8 mouse cellular contexts compared by ENCODE assay signal in the genomic region with DNA sequence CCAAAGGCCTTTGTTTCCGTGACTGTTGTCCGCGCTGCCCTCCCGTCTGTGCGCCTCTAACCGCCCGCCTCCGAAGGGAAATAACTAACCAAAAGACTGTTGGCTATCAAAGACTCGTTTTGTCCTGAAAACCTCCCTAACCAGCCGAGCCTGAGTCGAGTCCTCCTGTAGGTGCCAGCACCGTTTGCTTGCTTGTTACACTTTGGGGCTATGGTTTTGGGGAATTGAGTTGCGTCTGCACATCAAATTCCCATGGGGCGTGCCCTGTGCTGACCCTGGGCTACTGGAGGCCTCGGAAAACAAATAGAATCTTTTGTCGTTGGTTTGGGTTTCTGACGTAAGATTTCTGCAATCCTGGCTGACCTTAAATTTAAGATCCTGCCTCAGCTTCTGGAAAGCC. TPM values are rescaled to one million over a fixed set of nuclear protein-coding genes. Genes with fewer than 3 reads are reported as not detected.
DNase-seq lines count a peak whose midpoint lies in the region; ATAC-seq and TF ChIP-seq lines count a peak whose summit lies in the region.

No protein-coding gene starts in this region.

- TF ChIP-seq POLR2A in olfactory bulb, adult 2 months (IDR thresholded peaks at IDR 0.05; ENCODE audit: insufficient read depth, low read depth, low read length), result no peak

- peak; percentile 15; the same call in 1 of the 2 replicates for ATAC-seq in heart, embryonic 11.5 days (replicated peaks; ENCODE audit: insufficient number of reproducible peaks, low FRiP score, low TSS enrichment)
- ATAC-seq in heart, embryonic 14.5 days (ENCODE audit: insufficient number of reproducible peaks, insufficient read depth, low FRiP score, low read depth), result peak; percentile 0; the same call in 1 of the 2 replicates
- no peak for ATAC-seq in limb, embryonic 15.5 days (ENCODE audit: insufficient number of reproducible peaks, low FRiP score, low TSS enrichment, low read depth)
- ATAC-seq in monocyte, adult 5-6 weeks (replicated peaks; ENCODE audit: insufficient number of reproducible peaks, low FRiP score, low TSS enrichment, poor library complexity, severe bottlenecking), result no peak

- no peaks in the 10 kb centered on the region for H3K9me3 ChIP-seq in heart, embryonic 11.5 days (replicated peaks; ENCODE audit: control insufficient read depth, low read length)
- H3K9me3 ChIP-seq in heart, embryonic 14.5 days (ENCODE audit: control insufficient read depth, low read length), result no peaks in the 10 kb centered on the region
- no peaks in the 10 kb centered on the region for H3K9me3 ChIP-seq in limb, embryonic 15.5 days

- TF ChIP-seq CTCF in olfactory bulb, adult 2 months (IDR thresholded peaks at IDR 0.05; ENCODE audit: insufficient read depth, low read depth, low read length), result no peak

- no peak for DNase-seq in heart, postnatal 10 days
- peak; percentile 56 for DNase-seq in c-Kit-positive CD71-positive TER-119-positive erythroid progenitor cells, embryonic 14.5 days (ENCODE audit: low spot score)
- no peak for DNase-seq in left cerebral cortex, postnatal 14 days (ENCODE audit: low spot score in 2 of 2)

- peak overlapping the region; percentile 77 for H3K9ac ChIP-seq in heart, embryonic 11.5 days (ENCODE audit: low read depth, low read length)
- peak overlapping the region; percentile 82 for H3K9ac ChIP-seq in heart, embryonic 14.5 days (ENCODE audit: low read length)
- peak overlapping the region; percentile 53 for H3K9ac ChIP-seq in limb, embryonic 15.5 days

- 3% methylated on average over 17 of the region's 17 CpGs for WGBS in heart, embryonic 11.5 days (ENCODE audit: insufficient replicate concordance)
- WGBS in heart, embryonic 14.5 days, result 1% methylated on average over 17 of the region's 17 CpGs
- under 1% methylated on average over 17 of the region's 17 CpGs for WGBS in limb, embryonic 15.5 days
- 1% methylated on average over 17 of the region's 17 CpGs for WGBS in olfactory bulb, adult 2 months

- H3K4me2 ChIP-seq in heart, embryonic 11.5 days, result peak overlapping the region; percentile 83
- H3K4me2 ChIP-seq in heart, embryonic 14.5 days (ENCODE audit: low read length), result peak overlapping the region; percentile 70
- peak overlapping the region; percentile 60 for H3K4me2 ChIP-seq in limb, embryonic 15.5 days

- intact Hi-C loops in heart, postnatal 10 days (cut with DNase I), result no loop called here
- intact Hi-C loops in left cerebral cortex, postnatal 14 days (cut with DNase I), result no loop called here

- H3K4me1 ChIP-seq in heart, embryonic 11.5 days (ENCODE audit: control insufficient read depth, insufficient read depth, low read length), result peaks cover 25% of the 10 kb centered on the region
- H3K4me1 ChIP-seq in heart, embryonic 14.5 days (ENCODE audit: control insufficient read depth in 2 of 2, insufficient read depth in 2 of 2, low read length in 2 of 2), result peaks cover 20 to 25% of the 10 kb centered on the region in 2 experiments
- H3K4me1 ChIP-seq in limb, embryonic 15.5 days, result peaks cover 38% of the 10 kb centered on the region
- H3K4me1 ChIP-seq in olfactory bulb, adult 2 months (ENCODE audit: control insufficient read depth, insufficient read depth, low read length), result peaks cover 18% of the 10 kb centered on the region

- peak overlapping the region; percentile 93 for H3K4me3 ChIP-seq in heart, embryonic 11.5 days (ENCODE audit: low read depth, low read length)
- H3K4me3 ChIP-seq in heart, embryonic 14.5 days (ENCODE audit: control insufficient read depth in 1 of 2, insufficient read depth in 1 of 2, low read depth in 1 of 2, low read length in 2 of 2), result peak overlapping the region; percentile 65 to 87
- H3K4me3 ChIP-seq in limb, embryonic 15.5 days, result peak overlapping the region; percentile 90
- peak overlapping the region; percentile 94 for H3K4me3 ChIP-seq in olfactory bulb, adult 2 months (ENCODE audit: insufficient read depth, low read depth, low read length)

- H3K36me3 ChIP-seq in heart, embryonic 11.5 days (ENCODE audit: control insufficient read depth, insufficient read depth, low read length), result peaks cover 24% of the 10 kb centered on the region
- peaks cover 29% of the 10 kb centered on the region for H3K36me3 ChIP-seq in heart, embryonic 14.5 days (ENCODE audit: control insufficient read depth, insufficient read depth, low read length)
- H3K36me3 ChIP-seq in limb, embryonic 15.5 days, result peaks cover 26% of the 10 kb centered on the region

- no peaks in the 10 kb centered on the region for H3K27me3 ChIP-seq in heart, embryonic 11.5 days (ENCODE audit: control insufficient read depth, insufficient read depth, low read length)
- H3K27me3 ChIP-seq in heart, embryonic 14.5 days (ENCODE audit: control insufficient read depth, insufficient read depth, low read length), result no peaks in the 10 kb centered on the region
- no peaks in the 10 kb centered on the region for H3K27me3 ChIP-seq in limb, embryonic 15.5 days

- peak overlapping the region; percentile 85 for H3K27ac ChIP-seq in heart, embryonic 11.5 days (ENCODE audit: low read depth, low read length)
- H3K27ac ChIP-seq in heart, embryonic 14.5 days (replicated peaks in 1 of 2; ENCODE audit: control insufficient read depth in 1 of 2, insufficient read depth in 1 of 2, low read depth in 2 of 2, low read length in 2 of 2), result peak overlapping the region; percentile 92 to 95
- peak overlapping the region; percentile 90 for H3K27ac ChIP-seq in limb, embryonic 15.5 days
- peak overlapping the region; percentile 94 for H3K27ac ChIP-seq in olfactory bulb, adult 2 months (ENCODE audit: insufficient read depth, low read depth, low read length)

RNA-seq across cellular contexts. Expression of gene Rpl13a, which starts 0.8 kb away (rescaled TPM):
- 981 and 1,056 TPM in 2 replicates for polyA plus RNA-seq in heart, embryonic 11.5 days (2014; fragmentation: Nextera tagmentation; extraction: Ambion mirVana)
- 100 to 1,000 TPM; 809 to 865 TPM for total RNA-seq in heart, postnatal 10 days (2021)
- polyA plus RNA-seq in heart, embryonic 14.5 days (2014; fragmentation: Nextera tagmentation; extraction: Ambion mirVana), result 878 and 918 TPM in 2 replicates
- 1,220 and 1,390 TPM in 2 replicates for polyA plus RNA-seq in limb, embryonic 15.5 days (2015; fragmentation: Nextera tagmentation; extraction: Ambion mirVana)
- polyA plus RNA-seq in olfactory bulb, adult 2 months (2012; ENCODE audit: insufficient read depth, insufficient read length, low replicate concordance, missing spikeins), result 1,205 and 1,268 TPM in 2 replicates
- total RNA-seq in monocyte, adult 5-6 weeks (2017), result 2,771 to 4,251 TPM (median 4,236 TPM) in 3 replicates
- 100 to 1,000 TPM; 608 to 639 TPM for total RNA-seq in left cerebral cortex, postnatal 14 days (2021)

RNA-seq across cellular contexts. Expression of gene Rps11, which starts 5.1 kb away (rescaled TPM):
- 1,168 and 1,305 TPM in 2 replicates for polyA plus RNA-seq in heart, embryonic 11.5 days (2014; fragmentation: Nextera tagmentation; extraction: Ambion mirVana)
- total RNA-seq in heart, postnatal 10 days (2021), result 100 to 1,000 TPM; 752 to 773 TPM
- 1,053 and 1,103 TPM in 2 replicates for polyA plus RNA-seq in heart, embryonic 14.5 days (2014; fragmentation: Nextera tagmentation; extraction: Ambion mirVana)
- polyA plus RNA-seq in limb, embryonic 15.5 days (2015; fragmentation: Nextera tagmentation; extraction: Ambion mirVana), result 1,215 and 1,484 TPM in 2 replicates
- 657 TPM in 1 of 2 replicates, not detected in the other for polyA plus RNA-seq in olfactory bulb, adult 2 months (2012; ENCODE audit: insufficient read depth, insufficient read length, low replicate concordance, missing spikeins)
- total RNA-seq in monocyte, adult 5-6 weeks (2017), result 1,164 to 1,516 TPM (median 1,507 TPM) in 3 replicates
- 100 to 1,000 TPM; 402 to 406 TPM for total RNA-seq in left cerebral cortex, postnatal 14 days (2021)

RNA-seq across cellular contexts. Expression of gene Gm45713, which starts 6.7 kb away (rescaled TPM):
- 0.21 TPM in 2 replicates for polyA plus RNA-seq in heart, embryonic 11.5 days (2014; fragmentation: Nextera tagmentation; extraction: Ambion mirVana)
- total RNA-seq in heart, postnatal 10 days (2021), result not detected
- 0.34 and 0.58 TPM in 2 replicates for polyA plus RNA-seq in heart, embryonic 14.5 days (2014; fragmentation: Nextera tagmentation; extraction: Ambion mirVana)
- 0.65 TPM in 1 of 2 replicates, not detected in the other for polyA plus RNA-seq in limb, embryonic 15.5 days (2015; fragmentation: Nextera tagmentation; extraction: Ambion mirVana)
- polyA plus RNA-seq in olfactory bulb, adult 2 months (2012; ENCODE audit: insufficient read depth, insufficient read length, low replicate concordance, missing spikeins), result not detected in 2 replicates
- 1.5 TPM in 1 of 3 replicates, not detected in the others for total RNA-seq in monocyte, adult 5-6 weeks (2017)
- not detected for total RNA-seq in left cerebral cortex, postnatal 14 days (2021)

RNA-seq across cellular contexts. Expression of gene Flt3l, which starts 6.9 kb away (rescaled TPM):
- 1.6 and 2.5 TPM in 2 replicates for polyA plus RNA-seq in heart, embryonic 11.5 days (2014; fragmentation: Nextera tagmentation; extraction: Ambion mirVana)
- total RNA-seq in heart, postnatal 10 days (2021), result 1 to 10 TPM; 5.7 to 6.5 TPM
- polyA plus RNA-seq in heart, embryonic 14.5 days (2014; fragmentation: Nextera tagmentation; extraction: Ambion mirVana), result 1.3 and 1.4 TPM in 2 replicates
- 2.1 and 2.7 TPM in 2 replicates for polyA plus RNA-seq in limb, embryonic 15.5 days (2015; fragmentation: Nextera tagmentation; extraction: Ambion mirVana)
- not detected in 2 replicates for polyA plus RNA-seq in olfactory bulb, adult 2 months (2012; ENCODE audit: insufficient read depth, insufficient read length, low replicate concordance, missing spikeins)
- 35.3 to 62.4 TPM (median 36.7 TPM) in 3 replicates for total RNA-seq in monocyte, adult 5-6 weeks (2017)
- 1 to 10 TPM; 2.4 to 3.2 TPM for total RNA-seq in left cerebral cortex, postnatal 14 days (2021)

RNA-seq across cellular contexts. Expression of gene Pih1d1, which starts 24.8 kb away (rescaled TPM):
- 99.1 and 99.6 TPM in 2 replicates for polyA plus RNA-seq in heart, embryonic 11.5 days (2014; fragmentation: Nextera tagmentation; extraction: Ambion mirVana)
- 10 to 100 TPM; 47.1 to 49.0 TPM for total RNA-seq in heart, postnatal 10 days (2021)
- polyA plus RNA-seq in heart, embryonic 14.5 days (2014; fragmentation: Nextera tagmentation; extraction: Ambion mirVana), result 86.3 and 94.5 TPM in 2 replicates
- 76.3 and 84.6 TPM in 2 replicates for polyA plus RNA-seq in limb, embryonic 15.5 days (2015; fragmentation: Nextera tagmentation; extraction: Ambion mirVana)
- not detected in 2 replicates for polyA plus RNA-seq in olfactory bulb, adult 2 months (2012; ENCODE audit: insufficient read depth, insufficient read length, low replicate concordance, missing spikeins)
- total RNA-seq in monocyte, adult 5-6 weeks (2017), result 23.4 to 37.8 TPM (median 26.8 TPM) in 3 replicates
- 10 to 100 TPM; 46.9 to 48.4 TPM for total RNA-seq in left cerebral cortex, postnatal 14 days (2021)

Comparison
In these comparisons a context has a peak if more than half of its experiments do, and no peak if none do; other contexts are left out.
1. ATAC-seq: peak in heart, embryonic 11.5 days (single experiment) and heart, embryonic 14.5 days (single experiment); none in limb, embryonic 15.5 days (single experiment) and monocyte, adult 5-6 weeks (single experiment).
2. Peak in every context shown above with its lines, with median percentiles within 50 percentile points of each other: H3K27ac ChIP-seq, H3K4me2 ChIP-seq, H3K4me3 ChIP-seq and H3K9ac ChIP-seq.